Mouse (Mus musculus) intestine, embryonic 16.5 days (tissue): ENCODE measurements around the gene Csf1. TPM values are rescaled to one million over a fixed set of nuclear protein-coding genes. Genes with fewer than 3 reads are reported as not detected.
"Not testable (repeated sequence)": the region's sequence is repeated elsewhere in the genome, so short reads cannot be mapped to it uniquely, and the experiment has no call there.

Source experiments
- ATAC-seq: fragments of 200-750 bp; cut with Nextera tagmentation; 2 replicates; pipeline ENCODE4 v1.8.0; 2017; ENCODE audit warnings: moderate TSS enrichment, moderate library complexity
- H3K27ac ChIP-seq: fragments of 300-500 bp; sonication (generic); 2 replicates; pipeline ENCODE4 v1.5.1; 2014; ENCODE audit warnings: mild to moderate bottlenecking, low read length
- H3K27me3 ChIP-seq: fragments of 300-500 bp; sonication (generic); replicated peaks from 2 replicates; pipeline ENCODE4 v1.6.1; 2014; ENCODE audit warnings: low read length, control low read depth, mixed read lengths; ENCODE audit not compliant: control insufficient read depth, insufficient read depth
- H3K36me3 ChIP-seq: fragments of 300-500 bp; sonication (generic); 2 replicates; pipeline ENCODE4 v1.6.1; 2014; ENCODE audit warnings: low read length, control low read depth; ENCODE audit not compliant: control insufficient read depth, insufficient read depth
- H3K4me1 ChIP-seq: fragments of 300-500 bp; sonication (generic); 2 replicates; pipeline ENCODE4 v1.6.1; 2014; ENCODE audit warnings: low read length, control low read depth, mixed read lengths; ENCODE audit not compliant: control insufficient read depth, insufficient read depth
- H3K4me2 ChIP-seq: fragments of 300-500 bp; sonication (generic); 2 replicates; pipeline ENCODE4 v1.6.1; 2014; ENCODE audit warnings: low read depth, low read length, control low read depth
- H3K4me3 ChIP-seq: fragments of 300-500 bp; sonication (generic); 2 replicates; pipeline ENCODE4 v1.5.1; 2014; ENCODE audit warnings: mild to moderate bottlenecking, low read length
- H3K9ac ChIP-seq: fragments of 300-500 bp; sonication (generic); 2 replicates; pipeline ENCODE4 v1.6.1; 2014; ENCODE audit warnings: low read depth, low read length
- H3K9me3 ChIP-seq: fragments of 300-500 bp; sonication (generic); 2 replicates; pipeline ENCODE4 v1.6.1; 2016; ENCODE audit warnings: low read length, control low read depth; ENCODE audit not compliant: control insufficient read depth
- WGBS: fragments of 180-500 bp; shearing (Covaris S2); extraction: QIAGEN DNeasy Blood & Tissue Kit; methylation state at CpG from one replicate; pipeline ENCODE4 v1.1.7; 2014; 5-methylcytosine and 5-hydroxymethylcytosine counted together
- polyA plus RNA-seq: library from polyadenylated mRNA; unstranded; fragments of >200 nt; fragmentation: Nextera tagmentation; extraction: Ambion mirVana; gene quantifications from 2 replicates; pipeline ENCODE4 v1.2.1, GENCODE M21; 2015

The Csf1 gene
- polyA plus RNA-seq, 1 experiment from 2014 or later = 11.8 TPM

GRCm38 (mm10) chr3:107743107-107743506 is 17.2 kb downstream of the Csf1 start:
- H3K36me3 ChIP-seq = no peaks in the 10 kb centered on the region; the same call in 1 of the 2 replicates
- peaks cover 27% of the 10 kb centered on the region for H3K4me1 ChIP-seq
- no peaks in the 10 kb centered on the region for H3K27me3 ChIP-seq
- H3K4me3 ChIP-seq = no peak overlapping the region
- H3K4me2 ChIP-seq = no peak overlapping the region
- H3K9me3 ChIP-seq = no peaks in the 10 kb centered on the region
- 33% methylated on average over 3 of the region's 3 CpGs for WGBS
- H3K27ac ChIP-seq = no peak overlapping the region
- no peak overlapping the region for H3K9ac ChIP-seq
- no peak for ATAC-seq

GRCm38 (mm10) chr3:107742071-107742710 is 18.1 kb downstream of the Csf1 start:
- WGBS = 87% methylated on average over 10 of the region's 10 CpGs
- peaks cover 27% of the 10 kb centered on the region for H3K4me1 ChIP-seq
- H3K27me3 ChIP-seq = no peaks in the 10 kb centered on the region
- no peak for ATAC-seq
- no peak overlapping the region for H3K4me3 ChIP-seq
- no peaks in the 10 kb centered on the region for H3K9me3 ChIP-seq
- H3K27ac ChIP-seq = peak overlapping the region; percentile 68; the same call in 1 of the 2 replicates
- H3K36me3 ChIP-seq = no peaks in the 10 kb centered on the region; the same call in 1 of the 2 replicates
- no peak overlapping the region for H3K4me2 ChIP-seq
- no peak overlapping the region for H3K9ac ChIP-seq

GRCm38 (mm10) chr3:107741387-107741786 is 18.9 kb downstream of the Csf1 start:
- ATAC-seq = no peak
- 0 out of 2 replicates have a peak overlapping the region, but pooled peaks have one; percentile 38 for H3K9ac ChIP-seq
- peak overlapping the region; percentile 68; the same call in 1 of the 2 replicates for H3K27ac ChIP-seq

GRCm38 (mm10) chr3:107740578-107741207 is 19.6 kb downstream of the Csf1 start:
- Histone ChIP-seq H3K36me3 (no peaks in the 10 kb centered on the region; the same call in 1 of the 2 replicates), H3K4me3 (no peak overlapping the region), H3K27me3 (no peaks in the 10 kb centered on the region), H3K9me3 (no peaks in the 10 kb centered on the region), H3K4me1 (peaks cover 27% of the 10 kb centered on the region), H3K9ac (no peak overlapping the region), H3K27ac (peak overlapping the region; percentile 68), H3K4me2 (no peak overlapping the region)
- WGBS = 13% methylated on average over 6 of the region's 6 CpGs
- peak; percentile 87 for ATAC-seq

More at GRCm38 (mm10) chr3:107741387-107741786, 18.9 kb downstream of the Csf1 start:
- Histone ChIP-seq H3K9me3 (no peaks in the 10 kb centered on the region), H3K36me3 (no peaks in the 10 kb centered on the region; the same call in 1 of the 2 replicates), H3K4me1 (peaks cover 27% of the 10 kb centered on the region), H3K4me3 (no peak overlapping the region), H3K4me2 (no peak overlapping the region), H3K27me3 (no peaks in the 10 kb centered on the region)

GRCm38 (mm10) chr3:107739966-107740365 is 20.3 kb downstream of the Csf1 start:
- Histone ChIP-seq H3K27ac (peak overlapping the region; percentile 47), H3K36me3 (no peaks in the 10 kb centered on the region; the same call in 1 of the 2 replicates), H3K4me2 (no peak overlapping the region), H3K4me3 (no peak overlapping the region), H3K9ac (no peak overlapping the region), H3K4me1 (peaks cover 27% of the 10 kb centered on the region), H3K9me3 (no peaks in the 10 kb centered on the region), H3K27me3 (no peaks in the 10 kb centered on the region)
- 70% methylated on average over 2 of the region's 2 CpGs for WGBS
- ATAC-seq = no peak

GRCm38 (mm10) chr3:107739456-107739855 is 20.8 kb downstream of the Csf1 start:
- no peaks in the 10 kb centered on the region for H3K9me3 ChIP-seq
- peaks cover 27% of the 10 kb centered on the region for H3K4me1 ChIP-seq
- H3K4me2 ChIP-seq = no peak overlapping the region
- ATAC-seq = no peak
- H3K27ac ChIP-seq = peak overlapping the region; percentile 47; the same call in 1 of the 2 replicates
- 77% methylated on average over 3 of the region's 3 CpGs for WGBS
- no peaks in the 10 kb centered on the region for H3K27me3 ChIP-seq
- no peaks in the 10 kb centered on the region; the same call in 1 of the 2 replicates for H3K36me3 ChIP-seq
- H3K4me3 ChIP-seq = no peak overlapping the region
- H3K9ac ChIP-seq = no peak overlapping the region

- Histone ChIP-seq H3K36me3 (no peaks in the 10 kb centered on the region; the same call in 1 of the 2 replicates), H3K27ac (no peak overlapping the region), H3K4me1 (peaks cover 27% of the 10 kb centered on the region), H3K9ac (no peak overlapping the region), H3K27me3 (no peaks in the 10 kb centered on the region), H3K4me3 (no peak overlapping the region), H3K4me2 (no peak overlapping the region), H3K9me3 (no peaks in the 10 kb centered on the region)
- WGBS = 71% methylated on average over 1 of the region's 1 CpGs
- no peak for ATAC-seq
Observed at GRCm38 (mm10) chr3:107738620-107739019, 21.6 kb downstream of the Csf1 start.

- H3K4me2 ChIP-seq = no peak overlapping the region
- no peaks in the 10 kb centered on the region; the same call in 1 of the 2 replicates for H3K36me3 ChIP-seq
- H3K9me3 ChIP-seq = no peaks in the 10 kb centered on the region
- peaks cover 27% of the 10 kb centered on the region for H3K4me1 ChIP-seq
- H3K27ac ChIP-seq = no peak overlapping the region
- no peak overlapping the region for H3K9ac ChIP-seq
- WGBS = 82% methylated on average over 1 of the region's 1 CpGs
- ATAC-seq = no peak
- no peaks in the 10 kb centered on the region for H3K27me3 ChIP-seq
- no peak overlapping the region for H3K4me3 ChIP-seq
Observed at GRCm38 (mm10) chr3:107737609-107738190, 22.6 kb downstream of the Csf1 start.

- H3K27ac ChIP-seq, ATAC-seq, H3K4me3 ChIP-seq, H3K9me3 ChIP-seq, H3K4me1 ChIP-seq, H3K4me2 ChIP-seq, H3K9ac ChIP-seq, H3K36me3 ChIP-seq, H3K27me3 ChIP-seq: not testable (repeated sequence)
- 95% methylated on average over 13 of the region's 13 CpGs for WGBS
Observed at GRCm38 (mm10) chr3:107735620-107736019, 24.6 kb downstream of the Csf1 start.
